Mouse (Mus musculus) layer of hippocampus, adult 2 months (tissue): Measurements from ENCODE around the gene Nfib. TPM values are rescaled to one million over a fixed set of nuclear protein-coding genes. Genes with fewer than 3 reads are reported as not detected.

Source experiments
- DNase-seq, 2 experiments: peaks; one replicate each; pipeline ENCODE4 v3.0.0; 2022; ENCODE audit warnings: low spot score in 2 of 2
- H3K27ac ChIP-seq: fragments of 200-600 bp; 2 replicates; pipeline ENCODE4 v1.8.1; 2022
- H3K4me3 ChIP-seq: fragments of 200-600 bp; 2 replicates; pipeline ENCODE4 v1.8.1; 2022; ENCODE audit warnings: mild to moderate bottlenecking
- CTCF ChIP-seq: fragments of 200-600 bp; conservative IDR thresholded peaks from 2 replicates; pipeline ENCODE4 v1.8.1; 2022; ENCODE audit warnings: antibody characterized with exemption, mild to moderate bottlenecking, moderate library complexity
- total RNA-seq, 2 experiments: library from RNA; stranded (reverse); gene quantifications; 2 replicates each; pipeline ENCODE4 v1.2.3; 2021

Nfib gene
- total RNA-seq, 2 experiments from 2014 or later: 174 to 186 TPM

- peak overlapping the region; percentile 45 for H3K4me3 ChIP-seq
- peak overlapping the region; percentile 46; the same call in 1 of the 2 replicates for H3K27ac ChIP-seq
Measured at GRCm38 (mm10) chr4:82704079-82704830, 1.3 kb downstream of the Nfib start.

GRCm38 (mm10) chr4:82702808-82703207 lies 2.7 kb downstream of the Nfib start:
- DNase-seq: no peak
- Histone ChIP-seq H3K27ac (no peak overlapping the region), H3K4me3 (no peak overlapping the region)
- TF ChIP-seq CTCF: no peak

More at GRCm38 (mm10) chr4:82704079-82704830, 1.3 kb downstream of the Nfib start:
- no peak for TF ChIP-seq CTCF
- DNase-seq: no peak

GRCm38 (mm10) chr4:82699504-82699903 lies 6.0 kb downstream of the Nfib start:
- TF ChIP-seq CTCF: no peak
- H3K4me3 ChIP-seq: no peak overlapping the region
- no peak overlapping the region for H3K27ac ChIP-seq
- DNase-seq: no peak

- TF ChIP-seq CTCF: no peak
- H3K4me3 ChIP-seq: no peak overlapping the region
- no peak for DNase-seq
- H3K27ac ChIP-seq: no peak overlapping the region
Measured at GRCm38 (mm10) chr4:82698616-82699015, 6.9 kb downstream of the Nfib start.

GRCm38 (mm10) chr4:82697151-82697550 lies 8.4 kb downstream of the Nfib start:
- H3K4me3 ChIP-seq: no peak overlapping the region
- no peak overlapping the region for H3K27ac ChIP-seq
- no peak for DNase-seq
- no peak for TF ChIP-seq CTCF

GRCm38 (mm10) chr4:82695760-82696501 lies 9.6 kb downstream of the Nfib start:
- Histone ChIP-seq H3K4me3 (no peak overlapping the region), H3K27ac (peak overlapping the region; percentile 43; the same call in 1 of the 2 replicates)
- no peak for TF ChIP-seq CTCF
- no peak for DNase-seq

GRCm38 (mm10) chr4:82692009-82692326 lies 13.6 kb downstream of the Nfib start:
- no peak for TF ChIP-seq CTCF
- Histone ChIP-seq H3K27ac (no peak overlapping the region), H3K4me3 (no peak overlapping the region)
- DNase-seq: no peak

- peak overlapping the region; percentile 28; the same call in 1 of the 2 replicates for H3K27ac ChIP-seq
- DNase-seq: no peak
- no peak for TF ChIP-seq CTCF
- H3K4me3 ChIP-seq: no peak overlapping the region
Measured at GRCm38 (mm10) chr4:82691126-82692008, 14.2 kb downstream of the Nfib start.

GRCm38 (mm10) chr4:82690267-82690666 lies 15.3 kb downstream of the Nfib start:
- Histone ChIP-seq H3K4me3 (no peak overlapping the region), H3K27ac (peak overlapping the region; percentile 28)
- no peak for TF ChIP-seq CTCF
- DNase-seq: peak; percentile 30 to 34

GRCm38 (mm10) chr4:82686037-82686436 lies 19.5 kb downstream of the Nfib start:
- no peak overlapping the region for H3K27ac ChIP-seq
- no peak for TF ChIP-seq CTCF
- H3K4me3 ChIP-seq: no peak overlapping the region
- DNase-seq: no peak

- Histone ChIP-seq H3K27ac (no peak overlapping the region), H3K4me3 (peak overlapping the region; percentile 29; the same call in 1 of the 2 replicates)
- no peak for TF ChIP-seq CTCF
- DNase-seq: peak in 1 of 2 experiments; percentile 37
Measured at GRCm38 (mm10) chr4:82684088-82684715, 21.3 kb downstream of the Nfib start.

- DNase-seq: no peak
- H3K4me3 ChIP-seq: no peak overlapping the region
- no peak overlapping the region for H3K27ac ChIP-seq
- TF ChIP-seq CTCF: no peak
Measured at GRCm38 (mm10) chr4:82683583-82683982, 22.0 kb downstream of the Nfib start.
